Mouse (Mus musculus) right cerebral cortex, adult 2 months (tissue): Measurements from ENCODE around the gene Olfr15.
"Not testable (repeated sequence)": the region's sequence is repeated elsewhere in the genome, so short reads cannot be mapped to it uniquely, and the experiment has no call there.

Source experiments
- DNase-seq, 2 experiments: peaks; one replicate each; pipeline ENCODE4 v3.0.0; 2021 to 2022; ENCODE audit warnings: low spot score in 2 of 2

Olfr15 gene

DNA sequence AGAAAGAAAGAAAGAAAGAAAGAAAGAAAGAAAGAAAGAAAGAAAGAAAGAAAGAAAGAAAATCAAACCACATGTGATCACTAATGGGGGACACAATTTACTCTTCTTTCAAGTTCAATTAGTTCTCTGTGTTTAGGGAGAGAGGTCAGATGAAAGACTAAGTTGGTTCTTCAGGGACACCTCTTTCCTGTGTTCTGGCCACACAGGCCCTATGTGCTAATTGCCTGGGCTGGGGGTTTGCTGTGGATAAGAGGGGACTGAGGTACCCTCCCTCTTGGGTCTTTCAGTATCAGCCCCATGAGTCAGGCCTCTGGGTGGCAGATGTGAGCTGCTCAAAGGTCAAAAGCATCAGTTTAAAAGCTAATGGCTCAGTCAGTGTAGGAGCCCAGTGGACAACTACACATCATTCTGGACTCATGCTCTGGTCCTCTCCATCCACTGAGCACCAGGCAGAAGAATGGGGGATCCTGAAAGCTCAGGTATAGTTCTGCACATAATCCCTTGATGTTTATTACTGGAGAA lies at the start of gene Olfr15:
Gene Olfr15 (plus strand): TSS at position 291 of the 522 bp plus-strand sequence.
- DNase-seq = no peak

DNA sequence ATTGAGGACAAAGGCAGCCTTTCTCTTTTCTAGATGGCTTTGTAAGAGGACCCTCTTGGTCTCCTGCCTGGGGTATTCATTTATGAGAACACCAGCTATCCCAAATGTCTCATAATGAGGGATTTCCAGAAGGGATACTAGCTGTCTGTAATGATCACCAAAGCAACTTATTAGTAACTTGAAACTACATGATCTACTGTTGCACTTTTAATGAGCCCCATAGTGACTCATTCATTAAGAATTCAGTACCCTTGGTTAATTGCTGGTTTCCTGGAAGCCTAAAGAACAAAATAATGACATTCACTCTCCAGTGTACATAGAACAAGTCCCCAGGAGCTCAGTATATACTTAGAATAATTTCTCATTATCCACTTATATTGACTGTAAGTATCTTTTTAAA lies 49.4 kb upstream of the Olfr15 start:
- no peak for DNase-seq

DNA sequence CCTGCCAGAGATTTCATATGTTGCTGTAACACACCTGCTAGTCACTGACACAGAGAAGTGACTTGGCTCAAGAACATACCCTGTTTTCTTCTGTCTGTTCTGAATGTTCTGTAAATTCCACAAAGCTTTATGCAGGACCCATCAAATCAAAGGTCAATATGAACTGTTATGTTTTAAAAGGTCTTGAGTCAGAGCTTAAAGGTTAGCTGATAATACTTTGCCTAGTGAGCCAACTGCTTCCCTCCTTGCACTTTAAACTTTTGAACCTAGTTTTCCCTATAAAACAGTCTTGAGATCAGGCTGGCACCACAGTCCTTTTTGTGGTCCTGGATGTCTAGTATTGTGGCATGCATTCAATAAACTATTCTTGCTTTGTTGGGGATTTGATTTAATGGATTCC lies 42.3 kb upstream of the Olfr15 start:
- DNase-seq = no peak

DNA sequence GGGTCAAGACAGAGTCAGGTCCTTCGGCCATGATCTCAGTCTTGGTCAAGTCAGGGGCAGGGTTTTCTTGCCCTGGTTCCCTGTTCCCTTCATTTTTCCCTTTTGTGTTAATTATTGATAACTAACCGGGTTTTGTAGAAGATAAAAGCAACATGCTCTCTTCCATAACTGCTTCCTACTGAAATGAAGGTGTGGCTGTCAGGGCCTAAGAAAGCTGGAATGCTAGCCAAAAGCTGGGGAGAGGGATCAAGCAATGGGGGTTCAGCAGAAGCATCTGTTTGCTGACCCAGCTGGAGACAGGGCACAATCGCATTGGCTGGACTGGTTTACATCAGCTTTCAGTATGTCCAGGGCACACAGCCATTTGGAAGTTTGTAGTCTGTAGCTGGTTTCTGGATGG lies 22.5 kb upstream of the Olfr15 start:
- no peak for DNase-seq

DNA sequence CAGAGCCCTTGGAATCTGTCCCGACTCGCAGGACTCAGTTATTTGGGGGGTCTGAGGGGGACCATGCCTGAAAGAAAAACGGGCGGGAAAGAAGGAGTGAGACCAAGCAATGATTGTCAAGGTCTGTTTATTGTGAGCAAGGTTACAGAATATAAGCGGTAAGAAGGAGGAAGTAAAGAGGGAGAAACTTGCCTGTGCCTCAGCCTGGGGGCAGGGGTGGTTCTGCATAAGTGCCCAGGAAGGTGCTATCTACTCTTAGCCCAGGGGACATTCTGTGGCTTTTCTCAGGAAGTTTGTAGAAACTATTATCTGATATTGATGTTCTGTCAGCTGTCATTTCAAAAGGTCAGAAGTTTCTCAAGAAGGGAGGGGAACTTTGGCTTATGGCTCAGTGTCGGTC lies 16.0 kb upstream of the Olfr15 start:
- DNase-seq = not testable (repeated sequence)

DNA sequence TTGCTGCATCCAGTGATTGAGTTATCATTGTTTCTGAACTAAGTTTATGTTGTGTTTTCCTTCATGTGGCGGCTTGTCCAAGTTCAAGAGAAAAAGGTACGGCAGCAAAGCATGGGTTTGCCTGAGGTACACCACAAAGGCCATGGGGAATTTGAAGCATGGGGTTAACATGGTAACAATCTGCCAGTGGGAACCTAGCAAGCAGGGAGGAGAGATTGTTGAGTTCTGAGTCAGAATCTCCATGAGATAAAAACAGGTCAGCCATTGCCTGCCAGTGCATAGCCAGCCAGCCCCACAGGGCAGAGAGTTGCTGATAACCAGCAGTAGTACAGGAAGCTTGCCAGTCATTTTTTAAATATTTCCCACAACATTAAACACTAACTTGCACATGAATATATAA lies 10.5 kb upstream of the Olfr15 start:
- no peak for DNase-seq

DNA sequence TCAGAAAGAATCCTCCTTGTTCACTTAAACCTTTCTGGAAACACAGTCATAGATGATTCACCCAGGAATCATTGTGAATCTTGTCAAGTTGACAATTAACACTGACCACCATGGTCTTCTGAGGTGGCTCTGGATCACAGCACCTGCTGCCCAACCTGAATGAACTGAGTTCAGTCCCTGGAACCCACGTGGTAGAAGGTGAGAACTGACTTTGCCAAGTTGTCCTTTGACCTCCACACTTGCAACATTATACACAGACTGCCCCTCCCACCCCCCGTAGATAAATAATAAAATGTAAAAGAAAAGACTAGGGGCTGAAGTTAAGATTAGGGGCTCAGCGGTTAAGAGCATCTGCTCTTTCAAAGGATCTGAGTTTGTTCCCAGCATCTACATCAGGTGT lies 2.7 kb upstream of the Olfr15 start:
- DNase-seq = no peak

DNA sequence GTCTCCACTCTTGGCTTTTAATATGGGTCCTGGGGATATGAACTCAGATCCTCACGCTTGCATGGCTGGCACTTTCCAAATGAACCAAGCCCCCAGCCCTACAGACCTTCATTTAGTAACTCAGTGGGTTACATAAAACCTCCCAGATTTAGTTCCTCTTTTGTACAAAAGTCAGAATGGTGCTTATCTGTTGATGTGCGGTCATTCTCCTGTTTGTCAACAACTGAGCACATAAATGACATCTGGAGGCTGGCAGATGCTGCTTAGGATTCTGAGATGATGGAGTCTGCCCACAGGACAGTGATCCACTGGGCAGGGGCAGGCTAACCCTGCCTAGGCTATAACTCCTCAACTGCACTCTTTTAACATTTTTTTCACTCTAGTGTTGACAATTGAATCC lies 951 bp upstream of the Olfr15 start:
- DNase-seq = no peak

DNA sequence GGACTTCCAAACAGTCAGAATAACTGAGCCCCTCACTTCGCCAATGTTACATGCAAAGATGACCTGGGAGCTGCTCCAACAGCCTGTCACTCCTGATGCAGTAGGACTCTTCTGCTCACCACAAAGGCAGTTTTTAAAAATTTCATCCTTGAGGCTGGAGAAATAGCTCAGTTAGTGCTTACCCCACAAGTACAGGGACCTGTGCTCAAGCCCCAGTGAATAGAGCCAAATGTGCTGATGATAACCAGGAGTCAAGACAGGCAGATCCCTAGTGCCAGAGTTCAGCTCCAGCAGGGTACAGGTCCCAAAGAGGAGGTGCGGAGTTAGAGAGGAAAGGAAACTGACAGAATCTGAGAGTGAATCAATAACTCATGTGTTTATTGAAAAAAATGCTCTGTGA lies 4.8 kb downstream of the Olfr15 start:
- DNase-seq = no peak

DNA sequence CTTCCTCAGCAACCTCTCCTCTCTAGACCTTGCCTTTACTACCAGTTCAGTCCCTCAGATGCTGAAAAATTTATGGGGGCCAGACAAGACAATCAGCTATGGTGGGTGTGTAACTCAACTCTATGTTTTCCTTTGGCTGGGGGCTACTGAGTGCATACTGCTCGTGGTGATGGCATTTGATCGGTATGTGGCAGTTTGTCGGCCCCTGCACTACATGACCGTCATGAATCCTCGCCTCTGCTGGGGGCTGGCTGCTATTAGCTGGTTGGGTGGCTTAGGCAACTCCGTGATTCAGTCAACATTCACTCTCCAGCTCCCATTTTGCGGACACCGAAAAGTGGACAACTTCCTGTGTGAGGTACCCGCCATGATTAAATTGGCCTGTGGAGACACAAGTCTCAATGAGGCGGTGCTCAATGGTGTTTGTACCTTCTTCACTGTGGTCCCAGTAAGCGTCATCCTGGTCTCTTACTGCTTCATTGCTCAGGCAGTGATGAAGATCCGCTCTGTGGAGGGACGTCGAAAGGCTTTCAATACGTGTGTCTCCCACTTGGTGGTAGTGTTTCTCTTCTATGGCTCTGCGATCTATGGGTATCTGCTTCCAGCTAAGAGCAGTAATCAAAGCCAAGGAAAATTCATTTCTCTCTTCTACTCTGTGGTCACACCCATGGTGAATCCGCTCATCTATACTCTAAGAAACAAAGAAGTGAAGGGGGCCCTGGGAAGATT lies 8.6 kb downstream of the Olfr15 start:
- DNase-seq = no peak

DNA sequence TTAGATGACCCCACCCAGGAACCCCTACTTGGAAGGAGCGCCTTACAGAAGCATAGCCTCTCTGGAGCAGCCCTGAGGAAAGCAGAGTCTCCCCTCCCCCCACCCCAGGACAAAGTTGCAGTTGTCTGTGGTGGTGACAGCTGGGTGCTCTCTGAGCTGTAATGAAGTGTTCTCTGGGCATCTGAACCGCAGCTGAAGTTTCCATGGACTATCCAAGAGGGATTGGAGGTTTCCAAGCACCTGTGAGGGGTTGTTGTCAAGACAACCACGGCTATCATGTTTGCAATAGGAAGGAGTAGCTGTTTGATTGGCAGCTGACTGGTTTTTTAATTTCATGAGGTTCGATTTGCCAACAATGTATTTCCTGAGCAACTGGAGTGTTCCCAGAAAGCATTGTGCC lies 12.3 kb downstream of the Olfr15 start:
- no peak for DNase-seq

DNA sequence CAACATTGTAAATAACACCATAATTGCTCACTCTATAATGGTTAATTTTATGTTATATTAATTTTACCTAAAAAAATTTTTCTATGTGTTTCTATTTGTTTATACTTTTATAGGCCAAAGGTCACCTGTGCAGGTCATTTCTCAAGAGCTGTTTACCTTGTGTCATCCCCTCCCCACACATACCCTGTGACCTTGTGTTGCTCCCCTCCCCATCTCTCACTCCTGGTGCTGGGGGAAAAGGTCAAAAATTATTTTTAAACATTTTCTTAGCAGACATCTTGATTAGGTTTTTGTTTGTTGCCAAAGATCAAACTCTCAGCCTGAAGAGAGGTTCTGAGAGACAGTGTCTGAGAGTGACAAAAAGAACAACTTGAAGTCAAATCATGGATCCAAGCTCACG lies 13.1 kb downstream of the Olfr15 start:
- no peak for DNase-seq

DNA sequence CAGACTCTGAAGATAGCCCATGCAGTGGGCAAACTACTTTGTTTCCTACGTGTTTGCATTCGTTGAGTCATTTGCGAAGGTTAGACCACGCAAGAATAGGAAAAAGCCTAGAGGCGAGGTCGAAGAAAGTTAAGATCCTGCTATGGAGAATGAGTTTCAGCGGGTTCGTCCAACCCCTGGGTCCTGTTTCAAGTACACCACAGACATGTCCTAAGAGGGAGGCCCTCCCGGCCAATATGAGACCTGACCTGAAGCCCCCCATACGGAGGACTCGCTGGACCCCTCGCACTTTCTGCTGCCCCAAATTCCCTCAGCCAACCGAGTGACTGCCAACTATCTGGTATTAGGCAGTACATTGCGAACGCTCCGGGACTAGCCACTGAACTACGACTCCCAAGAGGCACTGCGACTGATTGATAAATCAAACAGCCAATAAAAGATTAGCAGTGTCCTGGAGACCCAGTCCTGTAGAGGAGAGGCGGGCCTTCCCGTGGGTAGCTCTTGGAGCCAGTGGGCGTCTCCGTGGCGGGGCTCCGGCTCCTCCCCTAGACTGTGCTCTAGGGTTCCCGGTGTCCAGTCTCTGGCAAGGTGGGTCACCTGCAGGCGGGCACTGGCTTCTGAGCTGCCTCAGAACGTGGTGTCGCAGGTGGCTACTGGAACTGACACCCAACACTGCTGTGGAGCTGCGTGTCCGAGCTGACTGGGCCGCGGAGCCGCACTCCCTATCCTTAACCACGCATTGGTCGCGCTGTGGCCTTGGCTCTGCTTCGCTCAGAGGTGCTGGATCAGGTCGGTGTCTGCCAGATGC lies 16.2 kb downstream of the Olfr15 start, which contains the start of gene Zfp174:
Gene Zfp174 (plus strand): TSS at position 558 of the 808 bp plus-strand sequence.
- DNase-seq = peak; percentile 93 to 96

DNA sequence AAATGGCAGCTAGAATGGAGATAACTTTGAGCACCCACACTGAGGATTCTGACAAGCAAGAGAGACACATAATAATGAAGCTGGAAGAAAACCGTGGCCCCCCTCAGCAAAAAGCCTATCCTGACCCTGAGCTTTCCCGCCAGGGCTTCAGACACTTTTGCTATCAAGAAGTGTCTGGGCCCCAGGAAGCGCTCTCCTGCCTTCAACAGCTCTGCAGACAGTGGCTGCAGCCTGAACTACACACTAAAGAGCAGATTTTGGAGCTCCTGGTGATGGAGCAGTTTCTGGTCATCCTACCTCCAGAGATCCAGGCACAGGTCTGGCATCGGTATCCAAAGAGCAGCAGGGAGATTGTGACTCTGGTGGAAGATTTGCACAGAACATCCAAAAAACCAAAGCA lies 17.2 kb downstream of the Olfr15 start:
- no peak for DNase-seq

DNA sequence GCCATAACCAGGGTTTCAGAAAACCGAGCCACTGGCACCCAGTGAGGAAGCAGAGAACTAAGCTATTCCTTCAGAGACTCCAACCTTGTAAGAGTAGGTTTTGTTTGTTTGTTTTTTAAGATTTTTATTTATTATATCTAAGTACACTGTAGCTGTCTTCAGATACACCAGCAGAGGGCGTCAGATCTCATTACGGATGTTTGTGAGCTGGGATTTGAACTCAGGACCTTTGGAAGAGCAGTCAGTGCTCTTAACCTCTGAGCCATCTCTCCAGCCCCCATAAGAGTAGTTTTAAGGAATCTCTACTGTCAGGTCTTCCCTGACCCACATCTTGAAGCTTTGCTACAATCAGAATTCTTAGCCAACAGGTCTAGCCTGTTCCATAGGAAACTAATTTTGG lies 17.7 kb downstream of the Olfr15 start:
- DNase-seq = no peak

DNA sequence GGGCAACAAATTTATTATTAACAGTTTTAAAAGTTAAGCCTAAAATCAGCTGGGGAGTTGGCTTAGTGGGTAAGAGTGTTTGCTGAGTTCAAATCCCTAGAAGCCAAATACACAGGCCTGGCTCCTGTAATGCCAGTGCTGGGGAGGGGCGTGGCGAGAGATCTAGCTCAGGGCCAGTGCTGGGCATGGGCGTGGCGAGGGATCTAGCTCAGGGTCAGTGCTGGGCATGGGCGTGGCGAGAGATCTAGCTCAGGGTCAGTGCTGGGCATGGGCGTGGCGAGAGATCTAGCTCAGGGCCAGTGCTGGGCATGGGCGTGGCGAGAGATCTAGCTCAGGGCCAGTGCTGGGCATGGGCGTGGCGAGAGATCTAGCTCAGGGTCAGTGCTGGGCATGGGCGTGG lies 20.6 kb downstream of the Olfr15 start:
- not testable (repeated sequence) for DNase-seq

DNA sequence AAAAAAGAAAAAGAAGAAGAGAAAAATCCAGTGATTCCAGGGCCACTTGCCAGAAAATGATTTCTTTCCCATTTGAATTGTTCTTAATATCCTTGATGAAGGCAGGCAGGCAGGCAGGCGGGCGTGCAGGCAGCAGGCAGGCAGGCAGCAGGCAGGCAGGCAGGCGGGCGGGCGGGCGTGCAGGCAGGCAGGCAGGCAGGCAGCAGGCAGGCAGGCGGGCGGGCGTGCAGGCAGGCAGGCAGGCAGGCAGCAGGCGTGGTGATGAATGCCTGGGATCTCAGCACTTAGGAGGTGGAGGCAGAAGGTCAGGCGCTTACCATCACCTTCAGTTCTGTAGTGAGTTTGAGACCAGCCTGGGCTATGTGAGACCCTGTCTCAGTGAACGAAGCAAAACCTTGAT lies 21.9 kb downstream of the Olfr15 start:
- DNase-seq = no peak

DNA sequence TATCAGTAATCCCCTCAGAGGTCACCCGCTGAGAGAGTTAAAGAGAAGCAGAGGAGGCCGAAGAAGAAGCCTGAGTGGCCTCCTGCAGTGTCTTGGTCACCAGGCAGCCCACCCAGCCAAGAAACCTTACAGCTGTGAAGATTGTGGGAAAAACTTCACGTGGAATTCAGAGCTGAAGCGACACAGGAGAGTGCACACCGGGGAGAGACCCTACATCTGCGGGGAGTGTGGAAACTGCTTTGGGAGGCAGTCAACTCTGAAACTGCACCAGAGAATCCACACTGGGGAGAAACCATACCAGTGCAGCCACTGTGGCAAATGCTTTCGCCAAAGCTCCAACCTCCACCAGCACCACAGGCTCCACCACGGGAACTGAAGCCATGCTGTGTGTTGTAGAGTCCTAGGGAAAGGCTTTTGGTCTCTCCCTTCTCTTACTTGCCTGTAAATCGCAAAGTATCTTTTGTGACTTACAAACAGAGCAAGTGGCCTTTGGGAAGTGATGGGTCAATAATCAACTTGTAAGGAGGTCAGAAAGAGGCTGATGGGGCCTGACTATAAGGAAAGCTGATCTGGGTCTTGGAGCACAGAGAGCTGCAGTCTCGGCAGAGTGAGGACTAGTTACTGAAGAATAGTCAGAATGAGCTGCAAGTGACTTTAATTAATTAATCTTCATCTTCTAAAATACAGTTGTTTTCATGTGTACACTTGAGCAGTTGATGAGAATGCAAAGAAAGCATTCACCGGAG lies 23.9 kb downstream of the Olfr15 start:
- no peak for DNase-seq

DNA sequence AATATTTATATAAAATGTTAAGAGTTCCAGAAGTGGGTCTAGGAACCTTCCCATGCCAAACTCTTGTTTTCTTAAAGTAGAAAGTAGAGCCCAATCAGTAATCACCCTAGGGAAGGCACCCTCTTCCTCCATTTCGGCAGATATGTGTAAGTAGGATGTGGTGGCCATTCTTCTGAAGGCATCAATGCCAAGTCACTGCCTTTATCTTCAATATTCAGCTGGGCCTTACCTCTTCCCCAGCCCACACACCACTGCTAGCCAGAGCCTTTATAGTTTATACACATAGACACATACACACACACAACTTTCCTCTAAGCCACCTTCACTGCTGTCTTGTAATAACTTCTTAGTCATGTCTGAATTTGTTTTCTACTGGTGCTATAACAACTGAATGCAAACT lies 25.1 kb downstream of the Olfr15 start:
- DNase-seq = no peak

DNA sequence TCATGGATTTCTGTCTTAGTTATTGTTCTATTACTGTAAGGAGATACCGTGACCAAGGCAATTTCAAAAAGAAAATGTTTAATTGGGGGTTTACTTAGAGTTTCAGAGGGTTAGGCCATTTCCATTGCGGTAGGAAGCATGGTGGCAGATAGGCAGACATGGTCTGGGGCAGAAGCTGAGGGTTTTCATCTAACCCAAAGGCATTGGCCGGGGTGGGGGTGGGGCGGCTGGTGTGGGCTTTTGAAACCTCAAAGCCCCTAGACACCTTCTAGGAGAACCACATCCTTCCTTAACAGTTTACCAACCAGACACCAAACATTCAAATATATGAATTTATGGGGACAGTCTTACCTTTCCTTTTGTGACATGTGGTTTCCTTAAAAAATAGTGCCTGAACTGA lies 28.6 kb downstream of the Olfr15 start:
- DNase-seq = no peak

DNA sequence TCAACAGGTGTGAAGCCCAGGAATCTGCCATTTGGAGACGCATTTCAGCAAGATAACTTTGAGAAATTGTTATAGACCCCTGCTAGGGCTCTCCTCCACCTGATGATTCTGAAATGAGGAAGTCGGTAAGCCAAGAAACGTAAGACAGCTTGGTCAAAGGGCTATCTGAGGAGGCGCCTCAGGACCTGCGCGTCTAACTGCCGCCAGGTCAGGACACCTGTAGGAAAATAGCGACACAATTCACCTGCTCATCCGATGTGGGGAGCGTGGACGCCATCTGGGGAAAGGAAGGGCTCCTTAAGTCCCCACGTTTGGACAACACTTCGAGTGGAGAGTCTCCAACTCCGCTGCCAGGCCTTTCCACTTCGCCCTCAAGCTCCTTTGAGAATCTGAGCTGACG lies 41.1 kb downstream of the Olfr15 start:
- DNase-seq = no peak
